Mouse (Mus musculus) hindbrain, postnatal 0 days (tissue): ENCODE results near the gene Nceh1. TPM values are rescaled to one million over a fixed set of nuclear protein-coding genes. Genes with fewer than 3 reads are reported as not detected.
A peak's percentile ranks its signal among the peaks of the same experiment; 100 is the strongest.

ENCODE experiments used
- ATAC-seq: fragments of 200-750 bp; cut with Nextera tagmentation; 2 replicates; pipeline ENCODE4 v1.8.0; 2017; ENCODE audit warnings: mild to moderate bottlenecking, moderate TSS enrichment, moderate library complexity
- DNase-seq: peaks from one replicate; pipeline ENCODE4 v3.0.0-alpha.2; 2015; ENCODE audit warnings: low spot score
- H3K27ac ChIP-seq: fragments of 300-500 bp; sonication (generic); 2 replicates; pipeline ENCODE4 v1.5.1; 2014; ENCODE audit warnings: mild to moderate bottlenecking
- H3K27me3 ChIP-seq: fragments of 300-500 bp; sonication (generic); 2 replicates; pipeline ENCODE4 v1.6.1; 2014; ENCODE audit warnings: low read length, mixed read lengths; ENCODE audit not compliant: insufficient read depth
- H3K36me3 ChIP-seq: fragments of 300-500 bp; sonication (generic); 2 replicates; pipeline ENCODE4 v1.6.1; 2014; ENCODE audit warnings: low read length, mixed read lengths; ENCODE audit not compliant: insufficient read depth
- H3K4me1 ChIP-seq: fragments of 300-500 bp; sonication (generic); 2 replicates; pipeline ENCODE4 v1.6.1; 2014; ENCODE audit warnings: antibody characterized with exemption, low read length, mixed read lengths; ENCODE audit not compliant: insufficient read depth
- H3K4me2 ChIP-seq: fragments of 300-500 bp; sonication (generic); 2 replicates; pipeline ENCODE4 v1.6.1; 2014; ENCODE audit warnings: low read depth, mild to moderate bottlenecking, low read length, moderate library complexity, mixed read lengths
- H3K4me3 ChIP-seq: fragments of 300-500 bp; sonication (generic); 2 replicates; pipeline ENCODE4 v1.5.1; 2014; ENCODE audit warnings: low read length
- H3K9ac ChIP-seq: fragments of 300-500 bp; sonication (generic); replicated peaks from 2 replicates; pipeline ENCODE4 v1.6.1; 2014; ENCODE audit warnings: mild to moderate bottlenecking, low read length, moderate library complexity, mixed read lengths
- H3K9me3 ChIP-seq: fragments of 300-500 bp; sonication (generic); 2 replicates; pipeline ENCODE4 v1.6.1; 2016; ENCODE audit warnings: low read length, mixed read lengths
- CTCF ChIP-seq: IDR thresholded peaks from 2 replicates; pipeline ENCODE4 v1.5.1; 2016; ENCODE audit warnings: antibody characterized with exemption, control low read depth, low read depth
- WGBS: fragments of 180-500 bp; shearing (Covaris S2); extraction: QIAGEN DNeasy Blood & Tissue Kit; methylation state at CpG from one replicate; pipeline ENCODE4 v1.1.7; 2014; 5-methylcytosine and 5-hydroxymethylcytosine counted together
- polyA plus RNA-seq: library from polyadenylated mRNA; unstranded; fragments of >200 nt; fragmentation: Nextera tagmentation; extraction: Ambion mirVana; gene quantifications from 2 replicates; pipeline ENCODE4 v1.2.1, GENCODE M21; 2015
- total RNA-seq: library from RNA; depleted of rRNA; stranded (reverse); fragments of >200 nt; gene quantifications from 2 replicates; pipeline ENCODE4 v1.2.3, GENCODE M21; 2014

Gene Nceh1
- total and polyA plus RNA-seq, 2 experiments from 2014 or later: 31.5 to 35.7 TPM

DNA sequence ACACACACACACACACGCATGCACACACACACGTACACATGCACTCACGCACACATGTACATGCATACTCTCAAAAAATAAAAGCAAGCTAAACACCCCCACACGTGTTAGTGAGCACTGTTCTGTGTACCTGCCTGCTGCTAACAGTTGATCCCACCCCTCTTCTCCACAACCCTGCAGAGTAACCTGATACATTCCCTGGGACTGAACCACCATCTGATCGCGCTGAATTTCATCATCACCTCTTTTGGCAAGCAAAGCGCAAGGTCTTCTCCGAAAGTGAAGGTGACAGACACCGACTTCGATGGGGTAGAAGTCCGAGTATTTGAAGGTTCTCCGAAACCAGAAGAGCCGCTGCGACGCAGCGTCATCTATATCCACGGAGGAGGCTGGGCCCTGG, 39.7 kb downstream of the Nceh1 start:
- DNase-seq (no peak), ATAC-seq (no peak)
- Histone ChIP-seq H3K36me3 (no peaks in the 10 kb centered on the region), H3K9ac (no peak overlapping the region), H3K27me3 (no peaks in the 10 kb centered on the region), H3K4me1 (no peaks in the 10 kb centered on the region), H3K4me3 (no peak overlapping the region), H3K9me3 (no peaks in the 10 kb centered on the region), H3K4me2 (no peak overlapping the region), H3K27ac (no peak overlapping the region)
- 87% methylated on average over 17 of the region's 17 CpGs for WGBS
- TF ChIP-seq CTCF: no peak

DNA sequence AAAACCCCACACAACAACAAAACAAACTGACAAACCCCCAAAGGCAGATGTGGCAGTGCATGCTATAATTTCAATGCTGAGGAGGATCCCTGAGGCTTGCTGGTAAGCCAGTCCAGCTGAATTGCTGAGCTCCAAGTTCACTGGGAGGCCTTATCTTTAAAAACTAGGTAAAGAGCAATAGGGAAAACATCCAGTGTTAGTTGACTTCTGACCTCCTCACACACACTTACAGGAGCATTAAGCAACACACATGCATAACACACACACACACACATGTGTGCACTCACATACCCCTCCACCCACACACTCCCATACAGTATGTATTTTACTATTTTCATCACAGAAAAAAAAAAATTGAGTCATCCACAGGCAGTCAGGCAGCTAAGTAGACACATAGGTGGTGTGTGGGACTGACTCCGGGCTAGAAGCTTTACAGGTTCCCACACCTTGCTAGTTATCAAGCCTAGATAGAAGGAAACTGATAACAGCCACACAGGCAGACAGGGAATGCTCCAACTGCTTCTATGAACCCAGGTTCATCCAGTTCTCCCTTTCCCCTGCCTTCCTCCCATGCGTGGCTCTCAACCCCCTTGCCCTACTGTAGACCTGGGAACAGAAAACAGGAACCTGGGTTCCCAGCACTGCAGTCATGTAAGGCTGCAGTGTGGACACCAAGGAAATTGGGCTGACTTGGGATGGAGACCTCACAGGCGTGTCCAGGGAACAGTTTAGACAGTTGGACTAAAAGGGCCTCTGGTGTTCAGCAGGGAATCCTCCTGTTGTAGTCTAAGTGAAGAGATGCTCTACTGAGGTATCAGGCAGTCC, 45.1 kb downstream of the Nceh1 start:
- H3K27ac ChIP-seq: no peak overlapping the region
- TF ChIP-seq CTCF: no peak
- ATAC-seq (no peak), DNase-seq (no peak)
- no peak overlapping the region for H3K4me2 ChIP-seq
- no peak overlapping the region for H3K4me3 ChIP-seq
- no peaks in the 10 kb centered on the region for H3K9me3 ChIP-seq
- H3K27me3 ChIP-seq: no peaks in the 10 kb centered on the region
- H3K4me1 ChIP-seq: no peaks in the 10 kb centered on the region
- 95% methylated on average over 3 of the region's 3 CpGs for WGBS
- H3K36me3 ChIP-seq: no peaks in the 10 kb centered on the region
- no peak overlapping the region for H3K9ac ChIP-seq

DNA sequence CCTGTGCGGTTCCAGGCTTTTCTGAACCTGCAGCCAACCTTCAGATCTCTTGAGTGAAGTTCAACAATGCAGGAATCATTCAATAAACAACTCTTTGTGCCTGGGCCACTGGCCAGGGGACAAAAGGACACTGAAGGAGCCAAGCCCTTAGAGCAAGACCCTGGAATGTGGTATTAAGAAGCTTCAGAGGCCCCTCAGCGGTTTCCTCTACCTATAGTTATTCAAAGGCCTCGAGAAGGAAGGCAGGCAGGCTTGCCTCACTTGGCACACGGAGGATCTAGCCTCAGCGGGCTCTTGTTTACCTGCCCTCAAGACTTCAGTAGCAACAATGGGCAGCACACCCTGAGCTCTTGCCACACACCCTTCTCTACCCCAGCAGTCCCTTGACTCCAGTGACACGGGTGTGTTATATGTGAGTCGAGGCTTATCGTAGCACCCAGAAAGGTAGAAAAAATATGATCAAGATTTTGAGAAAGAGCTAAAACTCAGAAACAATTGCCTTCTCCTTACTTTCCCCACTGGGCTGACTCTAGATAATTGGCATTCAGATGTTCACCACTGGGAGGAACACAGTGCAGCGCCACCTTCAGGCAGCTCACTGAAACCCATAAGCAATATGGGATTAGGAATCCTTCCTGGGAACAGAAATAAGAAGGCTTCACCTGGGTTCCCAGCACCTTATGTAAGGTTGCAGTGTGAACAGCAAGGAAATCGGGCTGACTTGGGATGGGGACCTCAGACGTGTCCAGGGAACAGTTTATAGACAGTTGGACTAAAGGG, 46.0 kb downstream of the Nceh1 start:
- no peak overlapping the region for H3K4me3 ChIP-seq
- no peaks in the 10 kb centered on the region for H3K36me3 ChIP-seq
- 68% methylated on average over 11 of the region's 11 CpGs for WGBS
- DNase-seq (no peak), ATAC-seq (no peak)
- H3K4me2 ChIP-seq: no peak overlapping the region
- TF ChIP-seq CTCF: peak; percentile 44
- no peaks in the 10 kb centered on the region for H3K4me1 ChIP-seq
- no peaks in the 10 kb centered on the region for H3K9me3 ChIP-seq
- H3K9ac ChIP-seq: no peak overlapping the region
- no peaks in the 10 kb centered on the region for H3K27me3 ChIP-seq
- H3K27ac ChIP-seq: no peak overlapping the region

DNA sequence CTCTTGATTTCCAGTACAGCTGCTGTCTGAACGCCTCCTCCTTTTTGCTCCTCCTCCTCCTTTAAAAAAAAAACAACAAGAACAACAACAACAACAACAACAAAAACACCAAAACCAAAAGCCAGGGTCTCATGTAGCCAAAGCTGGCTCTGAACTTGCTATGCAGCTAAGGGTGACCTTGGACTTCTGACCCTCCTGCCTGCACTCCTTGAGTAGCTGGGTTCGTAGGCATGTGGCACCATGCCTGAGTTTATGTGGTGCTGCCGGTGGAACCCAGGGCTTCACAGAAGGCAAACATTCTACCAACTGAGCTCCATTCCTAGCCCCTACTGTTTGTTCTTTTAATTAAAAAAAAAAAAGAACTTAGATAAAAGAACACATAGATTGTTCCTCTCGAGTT, 50.6 kb downstream of the Nceh1 start:
- H3K4me2 ChIP-seq: no peak overlapping the region
- 87% methylated on average over 4 of the region's 4 CpGs for WGBS
- H3K36me3 ChIP-seq: no peaks in the 10 kb centered on the region
- no peaks in the 10 kb centered on the region for H3K4me1 ChIP-seq
- no peak for TF ChIP-seq CTCF
- no peaks in the 10 kb centered on the region for H3K27me3 ChIP-seq
- H3K9ac ChIP-seq: no peak overlapping the region
- ATAC-seq (no peak), DNase-seq (no peak)
- H3K9me3 ChIP-seq: no peaks in the 10 kb centered on the region
- no peak overlapping the region for H3K27ac ChIP-seq
- H3K4me3 ChIP-seq: no peak overlapping the region

DNA sequence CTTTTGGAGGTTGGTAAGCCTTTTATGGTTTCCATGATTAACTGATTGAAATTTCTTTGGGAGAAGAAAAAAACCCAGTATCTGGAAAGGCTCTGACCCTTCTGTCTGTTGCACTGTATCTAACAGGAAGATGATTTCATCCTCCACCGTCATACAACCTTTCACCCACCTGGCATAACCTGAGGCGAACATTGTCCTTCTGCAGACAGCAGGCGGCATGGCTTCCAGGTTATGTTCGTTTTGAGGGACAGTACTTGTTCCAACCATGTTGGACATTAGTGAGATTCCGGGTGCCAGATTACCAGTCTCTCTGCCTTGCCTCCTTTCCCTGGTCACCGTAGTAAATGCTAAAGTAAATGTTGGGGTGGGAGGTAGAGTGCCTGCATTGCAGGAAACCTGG, 51.1 kb downstream of the Nceh1 start:
- H3K9me3 ChIP-seq: no peaks in the 10 kb centered on the region
- TF ChIP-seq CTCF: no peak
- no peaks in the 10 kb centered on the region for H3K36me3 ChIP-seq
- ATAC-seq (no peak), DNase-seq (no peak)
- WGBS: 87% methylated on average over 6 of the region's 6 CpGs
- no peaks in the 10 kb centered on the region for H3K4me1 ChIP-seq
- no peaks in the 10 kb centered on the region for H3K27me3 ChIP-seq
- H3K4me3 ChIP-seq: no peak overlapping the region
- no peak overlapping the region for H3K9ac ChIP-seq
- no peak overlapping the region for H3K27ac ChIP-seq
- H3K4me2 ChIP-seq: no peak overlapping the region

DNA sequence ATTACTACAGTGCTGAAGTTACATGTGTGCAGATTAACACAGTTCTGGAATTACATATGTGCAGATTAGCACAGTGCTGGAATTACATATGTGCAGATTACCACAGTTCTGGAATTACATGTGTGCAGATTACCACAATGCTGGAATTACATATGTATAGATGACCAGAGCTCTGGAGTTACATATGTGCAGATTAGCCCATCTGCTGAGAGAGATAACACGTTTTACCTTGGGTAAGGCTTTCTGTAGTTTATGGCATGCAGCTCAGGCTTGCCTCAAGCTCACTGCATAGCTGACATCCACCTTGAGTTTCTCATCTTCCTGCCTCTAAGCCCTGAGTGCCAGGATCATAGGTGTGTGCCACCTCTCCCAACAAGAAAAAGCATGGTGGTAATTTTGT, 52.2 kb downstream of the Nceh1 start:
- no peaks in the 10 kb centered on the region for H3K36me3 ChIP-seq
- H3K4me3 ChIP-seq: no peak overlapping the region
- no peak overlapping the region for H3K27ac ChIP-seq
- no peak overlapping the region for H3K4me2 ChIP-seq
- H3K27me3 ChIP-seq: no peaks in the 10 kb centered on the region
- no peak for DNase-seq
- no peak for TF ChIP-seq CTCF
- WGBS: 65% methylated on average over 1 of the region's 1 CpGs
- H3K9ac ChIP-seq: no peak overlapping the region
- no peaks in the 10 kb centered on the region for H3K4me1 ChIP-seq
- no peaks in the 10 kb centered on the region for H3K9me3 ChIP-seq
- no peak for ATAC-seq

DNA sequence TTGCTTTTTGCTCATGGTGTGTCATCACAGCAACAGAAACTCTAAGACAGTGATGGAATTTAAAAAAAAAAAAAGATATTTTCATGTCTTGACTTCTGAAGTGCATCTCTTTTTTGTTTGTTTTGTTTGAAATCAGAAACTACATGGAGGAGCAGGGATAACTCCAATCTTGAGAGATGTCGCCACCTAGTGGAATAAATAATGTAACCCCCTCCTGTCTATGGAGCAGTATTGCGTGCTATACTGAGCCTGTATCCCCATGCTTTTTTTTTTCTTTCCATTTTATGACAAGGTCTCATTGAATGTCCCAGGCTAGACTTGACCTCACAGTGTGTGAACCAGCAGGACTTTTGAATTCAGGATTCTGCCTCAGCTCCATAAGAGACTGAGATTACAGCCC, 54.5 kb downstream of the Nceh1 start:
- no peaks in the 10 kb centered on the region for H3K27me3 ChIP-seq
- peak; percentile 70 for TF ChIP-seq CTCF
- ATAC-seq: peak; percentile 75

More for the DNA sequence above, 54.5 kb downstream of the Nceh1 start:
- Histone ChIP-seq H3K4me1 (no peaks in the 10 kb centered on the region), H3K36me3 (0 out of 2 replicates have a peak, but pooled peaks cover 6% of the 10 kb centered on the region), H3K9ac (no peak overlapping the region), H3K4me2 (no peak overlapping the region), H3K9me3 (no peaks in the 10 kb centered on the region), H3K4me3 (no peak overlapping the region), H3K27ac (no peak overlapping the region)
- DNase-seq: peak; percentile 78
- 15% methylated on average over 2 of the region's 2 CpGs for WGBS
